Mouse (Mus musculus) macrophage (primary cell): ENCODE results near the gene Olfr449. TPM values are rescaled to one million over a fixed set of nuclear protein-coding genes. Genes with fewer than 3 reads are reported as not detected.

Source experiments
- H3K27ac ChIP-seq: fragments of 350-480 bp; formaldehyde crosslinking; 2 replicates; pipeline ENCODE4 v1.9.0; 2021
- H3K36me3 ChIP-seq: fragments of 350-480 bp; formaldehyde crosslinking; 2 replicates; pipeline ENCODE4 v1.9.0; 2021; ENCODE audit errors: inconsistent target
- H3K4me3 ChIP-seq: fragments of 350-480 bp; formaldehyde crosslinking; 2 replicates; pipeline ENCODE4 v1.9.0; 2021; ENCODE audit errors: inconsistent target
- H3K79me2 ChIP-seq: fragments of 350-480 bp; formaldehyde crosslinking; 2 replicates; pipeline ENCODE4 v1.9.0; 2021; ENCODE audit errors: inconsistent target
- WGBS: methylation state at CpG from one replicate; pipeline ENCODE4 v1.1.7; 2026; ENCODE audit warnings: inconsistent platforms; ENCODE audit not compliant: missing documents; 5-methylcytosine and 5-hydroxymethylcytosine counted together
- polyA plus RNA-seq: library from polyadenylated mRNA; stranded (reverse); fragments of 250-400 nt; gene quantifications from 3 replicates; pipeline ENCODE4 v1.2.4, GENCODE M21; 2018; ENCODE audit warnings: inconsistent platforms
- total RNA-seq, 78 experiments: library from RNA; depleted of rRNA; stranded (reverse); fragments of 250-400 nt; gene quantifications; 1 replicate in 9 of 78; 2 replicates in 24 of 78; 3 replicates in 43 of 78; 4 replicates in 2 of 78; pipeline ENCODE4 v1.2.4; 2018; ENCODE audit warnings: inconsistent platforms in 56 of 78

Gene Olfr449
- not detected for total RNA-seq (2018; cell fraction: chromatin; rRNA removed)
- total RNA-seq (2018; cell fraction: cytosol; rRNA removed): not detected
- total RNA-seq (2018; cell fraction: nucleus; rRNA removed): not detected
- not detected in 3 replicates for polyA plus RNA-seq

DNA sequence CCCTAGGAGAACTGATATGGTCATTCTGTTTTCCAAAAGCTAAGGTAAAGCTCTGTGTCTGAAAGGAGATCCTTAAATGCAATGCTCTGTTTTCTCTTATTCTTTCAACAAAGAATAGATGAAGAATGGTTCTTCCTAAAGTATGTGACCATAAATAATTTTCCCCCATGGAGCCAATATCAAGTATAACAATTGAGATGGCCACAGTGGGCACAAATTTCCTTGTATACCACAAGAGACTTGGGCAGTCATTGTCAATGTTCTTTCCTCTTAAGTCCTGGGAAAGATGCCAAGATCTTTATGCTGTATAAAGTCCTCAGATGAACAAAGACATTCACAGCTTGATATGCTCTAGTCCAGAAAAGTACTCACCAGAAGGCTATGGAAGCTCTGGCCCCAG, at the start of gene Olfr449:
Gene Olfr449 (plus strand): TSS at position 301 of the 400 bp plus-strand sequence.
- Histone ChIP-seq H3K27ac (no peak within 1 kb of the TSS), H3K36me3 (no peaks in the 10 kb centered on the region), H3K79me2 (no peaks in the 10 kb centered on the region), H3K4me3 (no peak within 1 kb of the TSS)

DNA sequence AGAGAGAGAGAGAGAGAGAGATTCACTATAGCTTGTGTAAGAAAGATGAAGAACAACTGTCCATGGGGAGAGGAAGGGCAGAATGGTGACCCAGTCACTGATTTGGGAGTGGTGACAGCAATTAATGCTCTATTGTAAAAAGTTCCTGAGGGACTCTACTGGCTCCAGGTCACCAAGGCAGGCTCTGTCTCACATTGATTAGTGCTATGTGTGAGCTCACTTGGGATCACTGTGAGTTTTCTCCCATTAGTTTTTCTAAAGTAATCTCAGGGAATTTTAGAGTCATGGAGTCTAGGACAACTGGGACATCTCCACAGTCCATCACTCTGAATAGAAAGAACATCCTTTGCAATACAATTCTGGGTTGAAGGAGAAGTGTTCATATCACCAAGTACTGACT, 49.4 kb upstream of the Olfr449 start, which contains the start of gene Olfr452:
Gene Olfr452 (plus strand): TSS at position 301 of the 400 bp plus-strand sequence.
- Histone ChIP-seq H3K36me3 (no peaks in the 10 kb centered on the region), H3K79me2 (no peaks in the 10 kb centered on the region), H3K27ac (no peak within 1 kb of the TSS), H3K4me3 (no peak within 1 kb of the TSS)

DNA sequence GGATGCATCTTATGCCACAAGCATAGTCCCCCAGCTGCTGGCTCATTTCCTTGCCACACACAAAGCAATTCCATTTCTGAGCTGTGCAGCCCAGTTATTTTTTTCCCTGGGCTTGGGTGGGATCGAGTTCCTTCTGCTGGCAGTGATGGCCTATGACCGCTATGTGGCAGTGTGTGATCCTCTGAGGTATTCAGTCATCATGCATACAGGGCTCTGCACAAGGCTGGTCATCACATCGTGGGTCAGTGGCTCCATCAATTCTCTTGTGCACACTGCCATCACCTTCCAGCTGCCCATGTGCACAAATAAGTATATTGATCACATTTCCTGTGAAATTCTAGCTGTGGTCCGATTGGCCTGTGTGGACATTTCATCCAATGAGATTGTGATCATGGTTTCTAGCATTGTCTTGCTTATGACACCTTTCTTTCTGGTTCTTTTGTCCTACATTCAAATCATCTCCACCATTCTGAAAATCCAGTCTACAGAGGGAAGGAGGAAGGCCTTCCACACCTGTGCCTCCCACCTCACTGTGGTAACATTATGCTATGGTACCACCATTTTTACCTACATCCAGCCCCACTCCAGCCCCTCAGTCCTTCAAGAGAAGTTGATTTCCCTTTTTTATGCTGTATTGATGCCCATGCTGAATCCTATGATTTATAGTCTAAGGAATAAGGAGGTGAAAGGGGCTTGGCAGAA, 43.8 kb upstream of the Olfr449 start:
- 50% methylated on average over 3 of the region's 4 CpGs for WGBS
- Histone ChIP-seq H3K27ac (no peak overlapping the region), H3K79me2 (no peaks in the 10 kb centered on the region), H3K36me3 (no peaks in the 10 kb centered on the region), H3K4me3 (no peak overlapping the region)

DNA sequence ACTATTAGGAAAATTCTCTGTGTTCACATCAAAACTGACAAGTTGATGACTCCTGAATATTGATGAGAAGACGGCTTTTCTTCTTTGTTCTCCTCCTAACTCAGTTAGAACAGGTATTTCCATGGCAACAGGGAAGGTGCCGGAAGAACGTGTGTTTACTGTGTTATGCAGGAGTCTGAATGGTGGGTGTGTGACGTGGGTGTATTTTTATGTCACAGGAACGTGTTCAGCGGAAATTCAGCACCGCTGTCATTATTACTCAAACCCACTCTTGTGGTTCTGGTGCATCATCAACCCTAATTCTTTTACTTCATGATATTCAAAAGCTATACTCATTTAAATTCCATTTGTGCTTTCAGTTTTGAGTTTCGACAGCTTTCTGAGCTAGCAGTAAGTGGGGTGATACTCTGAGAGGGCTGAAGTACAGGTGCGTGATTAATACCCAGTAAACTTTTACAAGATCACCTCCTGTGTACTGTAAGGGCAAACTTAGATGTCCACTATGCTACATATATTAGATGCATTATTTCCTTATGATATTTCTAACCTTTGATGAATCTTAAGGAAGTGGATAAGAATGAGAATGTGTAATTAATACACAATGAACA, 43.1 kb upstream of the Olfr449 start:
- WGBS: 79% methylated on average over 9 of the region's 9 CpGs
- Histone ChIP-seq H3K79me2 (no peaks in the 10 kb centered on the region), H3K4me3 (no peak overlapping the region), H3K27ac (no peak overlapping the region), H3K36me3 (no peaks in the 10 kb centered on the region)

DNA sequence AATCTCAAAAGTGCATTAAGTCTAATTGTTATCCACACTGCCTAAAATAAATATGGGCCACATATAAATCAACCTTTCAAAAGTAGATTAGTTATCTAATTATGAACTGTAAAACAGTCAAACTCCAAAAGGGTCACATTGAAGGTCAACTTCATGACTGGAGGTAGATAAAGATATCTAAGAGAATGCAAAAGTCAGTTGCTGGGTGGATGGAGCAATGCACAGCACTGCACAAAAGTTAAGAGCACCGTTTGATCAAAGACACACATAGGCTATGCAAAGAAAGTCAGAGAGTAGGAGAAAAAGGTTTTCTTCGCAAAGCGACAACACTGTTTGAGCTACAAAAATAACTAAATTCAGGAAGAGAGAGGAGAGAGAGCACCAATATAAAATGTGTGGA, 39.2 kb upstream of the Olfr449 start:
- H3K4me3 ChIP-seq: no peak overlapping the region

DNA sequence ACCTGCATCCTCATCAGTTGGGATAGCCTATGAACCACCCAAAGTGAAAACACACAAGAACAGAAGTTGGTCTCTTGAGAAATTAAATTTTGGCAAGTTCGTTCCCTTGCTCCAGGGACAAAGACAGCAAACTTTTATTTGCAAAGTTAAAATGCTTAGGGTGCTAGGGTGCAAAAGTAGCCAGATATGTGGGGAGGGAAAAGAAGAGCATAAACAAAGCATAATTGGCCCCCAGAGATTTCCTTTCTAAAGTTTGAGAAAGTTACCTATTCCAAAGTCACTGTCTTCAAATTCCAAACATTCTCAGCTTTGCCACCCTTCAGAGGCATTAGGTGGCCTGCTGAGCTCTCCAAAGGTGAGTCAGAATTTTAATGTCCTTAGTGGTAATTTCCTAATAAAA, 22.5 kb upstream of the Olfr449 start, which contains the start of gene Olfr450:
Gene Olfr450 (plus strand): TSS at position 301 of the 400 bp plus-strand sequence.
- no peaks in the 10 kb centered on the region for H3K79me2 ChIP-seq
- no peak within 1 kb of the TSS for H3K27ac ChIP-seq
- 62% methylated on average over 1 of the region's 1 CpGs for WGBS
- H3K4me3 ChIP-seq: no peak within 1 kb of the TSS
- H3K36me3 ChIP-seq: no peaks in the 10 kb centered on the region

More for the DNA sequence above, 39.2 kb upstream of the Olfr449 start:
- H3K79me2 ChIP-seq: no peaks in the 10 kb centered on the region
- H3K27ac ChIP-seq: no peak overlapping the region
- WGBS: 88% methylated on average over 3 of the region's 3 CpGs
- H3K36me3 ChIP-seq: no peaks in the 10 kb centered on the region

DNA sequence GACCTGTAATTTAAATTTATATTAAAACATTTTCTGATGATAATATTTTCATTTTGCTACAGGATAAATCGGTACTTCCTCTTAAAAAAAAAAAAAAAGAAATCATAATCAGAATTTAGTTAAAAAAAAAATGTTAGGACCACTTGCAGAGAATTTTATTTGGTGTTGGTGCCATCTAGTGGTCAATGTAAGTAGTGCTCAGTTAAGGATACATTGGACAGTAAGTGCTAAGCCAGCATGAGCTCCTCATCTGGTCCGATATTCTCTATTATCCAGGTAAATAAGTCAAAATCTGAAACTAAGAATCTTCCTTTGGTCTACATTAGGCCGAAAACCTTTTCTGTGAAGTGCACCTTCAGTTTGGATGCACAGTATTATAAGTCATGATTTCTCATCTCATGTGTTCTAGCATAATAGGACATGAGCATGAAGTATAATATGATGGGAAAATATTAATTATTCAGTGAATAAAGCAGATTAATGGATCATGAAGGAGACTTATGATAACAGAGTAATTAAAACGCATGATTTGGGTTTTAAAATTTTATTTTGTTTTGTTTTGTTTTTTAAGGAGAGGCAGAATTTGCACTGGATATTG, 26.1 kb downstream of the Olfr449 start:
- WGBS: 12% methylated on average over 4 of the region's 4 CpGs
- Histone ChIP-seq H3K4me3 (no peak overlapping the region), H3K79me2 (no peaks in the 10 kb centered on the region), H3K27ac (no peak overlapping the region), H3K36me3 (no peaks in the 10 kb centered on the region)

DNA sequence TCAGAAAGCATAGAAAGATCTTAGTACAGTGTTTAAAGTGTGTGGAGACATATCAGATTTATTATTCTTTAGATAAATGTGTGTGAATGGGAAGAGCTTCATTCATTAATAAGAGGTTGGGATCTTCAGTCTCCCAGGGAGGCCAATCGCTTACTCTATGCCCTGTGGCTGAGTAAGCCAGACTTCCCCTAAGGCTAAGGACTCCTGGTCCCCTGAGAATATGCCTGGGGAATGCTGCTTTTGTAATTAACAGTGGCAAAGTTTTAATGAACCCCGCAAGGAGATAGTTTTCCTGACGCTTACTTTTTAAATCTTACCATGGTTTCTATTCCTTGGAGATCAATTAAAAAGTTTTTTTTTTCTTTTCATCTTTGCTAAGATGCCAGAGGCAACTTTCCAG, 35.5 kb downstream of the Olfr449 start:
- Histone ChIP-seq H3K4me3 (no peak overlapping the region), H3K36me3 (no peaks in the 10 kb centered on the region), H3K27ac (no peak overlapping the region), H3K79me2 (no peaks in the 10 kb centered on the region)
- 69% methylated on average over 3 of the region's 3 CpGs for WGBS

DNA sequence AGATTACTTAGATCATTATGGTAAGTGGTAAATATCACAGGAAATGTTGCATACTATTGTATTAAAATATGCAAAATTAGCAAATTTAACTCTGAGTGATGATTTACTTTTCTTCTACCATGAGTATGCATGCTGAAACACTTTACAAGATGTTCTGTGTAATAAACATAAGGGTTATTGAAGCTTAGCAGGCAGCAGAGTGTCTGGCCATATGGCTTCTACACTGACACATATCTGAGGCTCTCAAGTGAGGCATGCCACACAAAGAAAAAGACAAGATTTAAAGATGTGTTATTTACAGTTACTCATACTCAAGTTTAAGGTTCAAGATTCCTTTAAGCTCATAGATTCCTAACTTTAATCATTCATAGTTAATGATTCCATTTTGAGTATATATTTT, 42.1 kb downstream of the Olfr449 start:
- no peaks in the 10 kb centered on the region for H3K36me3 ChIP-seq

More for the DNA sequence above, 42.1 kb downstream of the Olfr449 start:
- H3K79me2 ChIP-seq: no peaks in the 10 kb centered on the region
- no peak overlapping the region for H3K27ac ChIP-seq
- H3K4me3 ChIP-seq: no peak overlapping the region

Other genes starting within 250 kb of the Olfr449 start
- gene Tcaf3, start 236.7 kb upstream of the Olfr449 start, polyA plus RNA-seq: not detected in 3 replicates
- not detected in 3 replicates for gene Tcaf2, start 189.1 kb upstream of the Olfr449 start, polyA plus RNA-seq
- gene Tcaf1, start 124.3 kb upstream of the Olfr449 start, polyA plus RNA-seq: 0.69 to 0.89 TPM (median 0.70 TPM) in 3 replicates
- not detected in 3 replicates for gene Olfr453, start 95.0 kb upstream of the Olfr449 start, polyA plus RNA-seq
- not detected in 3 replicates for gene Olfr38, start 78.0 kb upstream of the Olfr449 start, polyA plus RNA-seq
- gene Olfr452, start 49.3 kb upstream of the Olfr449 start, polyA plus RNA-seq: not detected in 3 replicates
- gene Olfr450, start 22.4 kb upstream of the Olfr449 start, polyA plus RNA-seq: not detected in 3 replicates
- gene Olfr448, start 56.1 kb downstream of the Olfr449 start, polyA plus RNA-seq: not detected in 3 replicates
- gene Olfr447, start 74.5 kb downstream of the Olfr449 start, polyA plus RNA-seq: not detected in 3 replicates
- gene Olfr446, start 87.0 kb downstream of the Olfr449 start, polyA plus RNA-seq: not detected in 3 replicates
- not detected in 3 replicates for gene Olfr444, start 114.7 kb downstream of the Olfr449 start, polyA plus RNA-seq